Comparison of ENCODE assay signal across 20 mouse cellular contexts in genomic region chr19:42743261-42743660, GRCm38 (mm10). TPM values are rescaled to one million over a fixed set of nuclear protein-coding genes. Genes with fewer than 3 reads are reported as not detected.
DNase-seq lines count a peak whose midpoint lies in the region; ATAC-seq and TF ChIP-seq lines count a peak whose summit lies in the region.
"Had no signal": no experiment of that assay in that cellular context is flagged by ENCODE, and none has a peak within 500 bp of the region (broad histone marks: within the 10 kb centered on the region; RNA-seq: fewer than 3 reads in every experiment).

No protein-coding gene starts in this region.

- H3K9ac ChIP-seq in midbrain, embryonic 14.5 days (replicated peaks; ENCODE audit: low read length), result no peak overlapping the region
- peak overlapping the region; percentile 29; the same call in 1 of the 2 replicates for H3K9ac ChIP-seq in forebrain, embryonic 14.5 days (ENCODE audit: low read length)
- no peak overlapping the region for H3K9ac ChIP-seq in hindbrain, embryonic 15.5 days
- H3K9ac ChIP-seq: embryonic facial prominence, embryonic 12.5 days; liver, postnatal 0 days had no signal

- 0 out of 2 replicates have a peak overlapping the region, but pooled peaks have one; percentile 1 for H3K27ac ChIP-seq in midbrain, embryonic 10.5 days (replicated peaks)
- no peak overlapping the region for H3K27ac ChIP-seq in midbrain, embryonic 14.5 days (replicated peaks; ENCODE audit: low read depth, low read length)
- no peak overlapping the region for H3K27ac ChIP-seq in forebrain, embryonic 14.5 days (ENCODE audit: low read depth, low read length)
- H3K27ac ChIP-seq in hindbrain, embryonic 15.5 days (replicated peaks), result no peak overlapping the region
- no peak overlapping the region for H3K27ac ChIP-seq in gastrocnemius, adult 2 months
- H3K27ac ChIP-seq: embryonic facial prominence, embryonic 12.5 days; heart, embryonic 10.5 days; left cerebral cortex, adult 2 months; limb, embryonic 10.5 days had no signal

- H3K4me2 ChIP-seq in midbrain, embryonic 14.5 days (ENCODE audit: low read length), result no peak overlapping the region
- no peak overlapping the region for H3K4me2 ChIP-seq in forebrain, embryonic 14.5 days (ENCODE audit: low read length)
- peak overlapping the region; percentile 5 for H3K4me2 ChIP-seq in hindbrain, embryonic 15.5 days
- H3K4me2 ChIP-seq: embryonic facial prominence, embryonic 12.5 days had no signal

- 0 out of 2 replicates have a peak, but pooled peaks cover 5% of the 10 kb centered on the region for H3K27me3 ChIP-seq in midbrain, embryonic 10.5 days (ENCODE audit: low read depth, poor library complexity, severe bottlenecking)
- H3K27me3 ChIP-seq in midbrain, embryonic 14.5 days (ENCODE audit: control insufficient read depth, insufficient read depth, low read length), result no peaks in the 10 kb centered on the region
- H3K27me3 ChIP-seq in forebrain, embryonic 14.5 days (replicated peaks; ENCODE audit: control insufficient read depth, insufficient read depth, low read length), result no peaks in the 10 kb centered on the region
- H3K27me3 ChIP-seq in hindbrain, embryonic 15.5 days, result peaks cover 6% of the 10 kb centered on the region; the same call in 1 of the 2 replicates
- H3K27me3 ChIP-seq: embryonic facial prominence, embryonic 12.5 days had no signal

- no peak for TF ChIP-seq CTCF in gastrocnemius, adult 2 months (IDR thresholded peaks at IDR 0.05)

- no peak; the same call in 1 of the 2 replicates for ATAC-seq in midbrain, embryonic 14.5 days (ENCODE audit: low FRiP score, low TSS enrichment)
- ATAC-seq in forebrain, embryonic 14.5 days, result no peak
- no peak; the same call in 1 of the 2 replicates for ATAC-seq in hindbrain, embryonic 15.5 days (ENCODE audit: low FRiP score, low read depth)

- H3K9me3 ChIP-seq in midbrain, embryonic 10.5 days (replicated peaks), result no peaks in the 10 kb centered on the region
- no peaks in the 10 kb centered on the region for H3K9me3 ChIP-seq in midbrain, embryonic 14.5 days (ENCODE audit: control insufficient read depth, low read length)
- no peaks in the 10 kb centered on the region for H3K9me3 ChIP-seq in forebrain, embryonic 14.5 days (replicated peaks; ENCODE audit: control insufficient read depth, low read length)
- no peaks in the 10 kb centered on the region for H3K9me3 ChIP-seq in hindbrain, embryonic 15.5 days
- H3K9me3 ChIP-seq: embryonic facial prominence, embryonic 12.5 days; heart, embryonic 10.5 days; limb, embryonic 10.5 days had no signal

- H3K4me3 ChIP-seq in midbrain, embryonic 10.5 days, result no peak overlapping the region
- H3K4me3 ChIP-seq in midbrain, embryonic 14.5 days (replicated peaks; ENCODE audit: low read depth, low read length), result no peak overlapping the region
- H3K4me3 ChIP-seq in forebrain, embryonic 14.5 days (ENCODE audit: low read depth, low read length), result no peak overlapping the region
- no peak overlapping the region for H3K4me3 ChIP-seq in hindbrain, embryonic 15.5 days
- H3K4me3 ChIP-seq in gastrocnemius, adult 2 months, result no peak overlapping the region
- H3K4me3 ChIP-seq: embryonic facial prominence, embryonic 12.5 days; heart, embryonic 10.5 days; left cerebral cortex, adult 2 months; limb, embryonic 10.5 days had no signal

- DNase-seq in midbrain, embryonic 10.5 days (ENCODE audit: low spot score), result no peak
- no peak for DNase-seq in midbrain, embryonic 14.5 days
- DNase-seq in forebrain, embryonic 14.5 days (ENCODE audit: low spot score), result peak; percentile 37
- DNase-seq in gastrocnemius, adult 2 months, result no peak
- no peak for DNase-seq in kidney, postnatal 14 days
- DNase-seq in left cerebral cortex, postnatal 25 days (ENCODE audit: low spot score in 2 of 2), result no peak
- DNase-seq: adrenal gland, postnatal 36 days; cerebellum, adult 2 months; kidney, adult 2 months; kidney, postnatal 25 days; liver, postnatal 0 days; lung, postnatal 14 days; right cerebral cortex, postnatal 25 days; thymus, postnatal 36 days had no signal

- H3K36me3 ChIP-seq in midbrain, embryonic 10.5 days, result no peaks in the 10 kb centered on the region
- H3K36me3 ChIP-seq in midbrain, embryonic 14.5 days (ENCODE audit: control insufficient read depth, insufficient read depth, low read length), result no peaks in the 10 kb centered on the region
- no peaks in the 10 kb centered on the region for H3K36me3 ChIP-seq in forebrain, embryonic 14.5 days (ENCODE audit: control insufficient read depth, insufficient read depth, low read length)
- H3K36me3 ChIP-seq in hindbrain, embryonic 15.5 days, result no peaks in the 10 kb centered on the region
- H3K36me3 ChIP-seq: embryonic facial prominence, embryonic 12.5 days; heart, embryonic 10.5 days; limb, embryonic 10.5 days had no signal

- intact Hi-C loops in gastrocnemius, adult 2 months (cut with DNase I), result no loop called here
- intact Hi-C loops in left cerebral cortex, postnatal 25 days (cut with DNase I), result loop anchor here (2.0 to 5.0 kb wide), 2 partner anchors 84 to 426 kb away; no protein-coding TSS in a partner anchor

- 84% methylated on average over 16 of the region's 16 CpGs for WGBS in midbrain, embryonic 10.5 days
- 56% methylated on average over 16 of the region's 16 CpGs for WGBS in midbrain, embryonic 14.5 days
- 50% methylated on average over 16 of the region's 16 CpGs for whole genome bisulfite sequencing in forebrain, embryonic 14.5 days
- WGBS in hindbrain, embryonic 15.5 days, result 25% methylated on average over 16 of the region's 16 CpGs

- peaks cover 16% of the 10 kb centered on the region for H3K4me1 ChIP-seq in midbrain, embryonic 10.5 days
- H3K4me1 ChIP-seq in midbrain, embryonic 14.5 days (ENCODE audit: control insufficient read depth, insufficient read depth, low read length), result peaks cover 7% of the 10 kb centered on the region; the same call in 1 of the 2 replicates
- peaks cover 9% of the 10 kb centered on the region; the same call in 1 of the 2 replicates for H3K4me1 ChIP-seq in forebrain, embryonic 14.5 days (ENCODE audit: control insufficient read depth, insufficient read depth, low read length)
- H3K4me1 ChIP-seq in hindbrain, embryonic 15.5 days (replicated peaks), result peaks cover 9% of the 10 kb centered on the region
- H3K4me1 ChIP-seq: embryonic facial prominence, embryonic 12.5 days had no signal

RNA-seq across cellular contexts. Expression of gene Pyroxd2, which starts 9.3 kb away (rescaled TPM):
- polyA plus RNA-seq in midbrain, embryonic 10.5 days (2016; fragmentation: Nextera tagmentation; extraction: Ambion mirVana), result 0.46 and 0.83 TPM in 2 replicates
- polyA plus RNA-seq in midbrain, embryonic 14.5 days (2014; fragmentation: Nextera tagmentation; extraction: Ambion mirVana), result 0.89 and 1.5 TPM in 2 replicates
- 1.3 and 1.7 TPM in 2 replicates for polyA plus RNA-seq in forebrain, embryonic 14.5 days (2014; fragmentation: Nextera tagmentation; extraction: Ambion mirVana)
- 2.2 and 2.3 TPM in 2 replicates for polyA plus RNA-seq in hindbrain, embryonic 15.5 days (2015; fragmentation: Nextera tagmentation; extraction: Ambion mirVana)
- 1 to 10 TPM in 1 of 2 experiments, under 1 TPM in 1; 0.48 to 1.4 TPM for total RNA-seq in gastrocnemius, adult 2 months (2021)
- total RNA-seq in left cerebral cortex, postnatal 25 days (2021), result 1 to 10 TPM; 2.0 to 2.6 TPM
- total RNA-seq: CH12.LX had no signal

RNA-seq across cellular contexts. Expression of gene Hps1, which starts 36.5 kb away (rescaled TPM):
- 17.5 and 19.4 TPM in 2 replicates for polyA plus RNA-seq in midbrain, embryonic 10.5 days (2016; fragmentation: Nextera tagmentation; extraction: Ambion mirVana)
- 9.4 and 11.3 TPM in 2 replicates for polyA plus RNA-seq in midbrain, embryonic 14.5 days (2014; fragmentation: Nextera tagmentation; extraction: Ambion mirVana)
- 8.1 and 11.0 TPM in 2 replicates for polyA plus RNA-seq in forebrain, embryonic 14.5 days (2014; fragmentation: Nextera tagmentation; extraction: Ambion mirVana)
- polyA plus RNA-seq in hindbrain, embryonic 15.5 days (2015; fragmentation: Nextera tagmentation; extraction: Ambion mirVana), result 11.1 and 11.4 TPM in 2 replicates
- under 1 TPM; 0.50 to 0.59 TPM for total RNA-seq in gastrocnemius, adult 2 months (2021)
- 1 to 10 TPM; 6.5 to 9.7 TPM for total RNA-seq in left cerebral cortex, postnatal 25 days (2021)
